In the genomic region with DNA sequence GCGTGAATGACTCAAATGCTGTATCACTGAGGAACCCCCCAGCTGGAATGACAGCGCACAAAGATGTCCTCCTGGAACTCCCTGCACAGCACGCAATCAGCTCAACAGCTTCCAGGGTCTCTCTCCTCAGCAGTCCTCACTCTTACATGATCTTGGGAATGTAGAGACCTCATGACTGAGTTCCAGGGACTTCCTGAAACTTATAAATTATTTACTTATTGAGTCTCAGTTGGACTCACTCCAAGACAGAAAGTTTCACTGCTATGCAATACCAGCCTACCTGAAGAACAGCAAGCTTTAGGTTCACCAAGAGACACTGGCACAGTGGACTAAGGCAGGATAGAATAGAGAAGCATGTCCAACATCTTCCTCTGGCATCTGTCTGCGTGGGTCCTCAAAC, we compare ENCODE assay signal across 24 mouse cellular contexts.
"Had no signal": no experiment of that assay in that cellular context is flagged by ENCODE, and none has a peak within 500 bp of the region (broad histone marks: within the 10 kb centered on the region; RNA-seq: fewer than 3 reads in every experiment).

No protein-coding gene starts in this region.

- H3K4me2 ChIP-seq: heart, embryonic 12.5 days; hindbrain, embryonic 12.5 days; hindbrain, embryonic 14.5 days; intestine, embryonic 15.5 days; limb, embryonic 13.5 days; limb, embryonic 15.5 days; liver, embryonic 12.5 days had no signal

- H3K9ac ChIP-seq: heart, embryonic 12.5 days; hindbrain, embryonic 12.5 days; hindbrain, embryonic 14.5 days; intestine, embryonic 15.5 days; limb, embryonic 13.5 days; limb, embryonic 15.5 days; liver, embryonic 12.5 days; liver, embryonic 14.5 days had no signal

- H3K27me3 ChIP-seq: heart, embryonic 12.5 days; hindbrain, embryonic 12.5 days; intestine, embryonic 15.5 days; limb, embryonic 13.5 days; limb, embryonic 15.5 days; liver, embryonic 12.5 days had no signal

- H3K27ac ChIP-seq: gastrocnemius, adult 2 months; heart, embryonic 10.5 days; hindbrain, embryonic 10.5 days; hindbrain, embryonic 12.5 days; hindbrain, embryonic 14.5 days; intestine, embryonic 15.5 days; limb, embryonic 13.5 days; limb, embryonic 15.5 days; liver, embryonic 12.5 days; liver, embryonic 14.5 days had no signal

- H3K4me3 ChIP-seq: gastrocnemius, adult 2 months; heart, embryonic 10.5 days; heart, embryonic 12.5 days; hindbrain, embryonic 10.5 days; hindbrain, embryonic 12.5 days; intestine, embryonic 15.5 days; limb, embryonic 13.5 days; limb, embryonic 15.5 days; liver, embryonic 12.5 days had no signal

- H3K9me3 ChIP-seq: heart, embryonic 10.5 days; heart, embryonic 12.5 days; hindbrain, embryonic 10.5 days; hindbrain, embryonic 12.5 days; intestine, embryonic 15.5 days; limb, embryonic 13.5 days; limb, embryonic 15.5 days; liver, embryonic 12.5 days had no signal

- DNase-seq: gastrocnemius, adult 2 months; gastrocnemius, postnatal 10 days; gastrocnemius, postnatal 25 days; heart, adult 18-20 months; heart, postnatal 10 days; heart, postnatal 4 days; layer of hippocampus, adult 9-11 months; layer of hippocampus, postnatal 36 days; left cerebral cortex, postnatal 4 days; lung, adult 18-20 months had no signal

- ATAC-seq: forebrain, embryonic 16.5 days; hindbrain, embryonic 16.5 days; inflammation-experienced regulatory T-cells, adult 6 months; intestine, embryonic 15.5 days; intestine, postnatal 0 days; liver, embryonic 12.5 days had no signal

- H3K36me3 ChIP-seq: heart, embryonic 10.5 days; heart, embryonic 12.5 days; hindbrain, embryonic 10.5 days; hindbrain, embryonic 12.5 days; intestine, embryonic 15.5 days; liver, embryonic 12.5 days had no signal

- H3K4me1 ChIP-seq: heart, embryonic 10.5 days; heart, embryonic 12.5 days; hindbrain, embryonic 12.5 days; intestine, embryonic 15.5 days; limb, embryonic 13.5 days; limb, embryonic 15.5 days; liver, embryonic 12.5 days had no signal
